Mouse (Mus musculus) lung, postnatal 14 days (tissue): ENCODE results near the gene Smad6.

Experiments
- DNase-seq: peaks from one replicate; pipeline ENCODE4 v3.0.0; 2021

Smad6 gene

GRCm38 (mm10) chr9:63982937-63983632, 38.8 kb downstream of the Smad6 start:
- DNase-seq, result no peak

GRCm38 (mm10) chr9:63981912-63982311, 39.9 kb downstream of the Smad6 start:
- no peak for DNase-seq

DNA sequence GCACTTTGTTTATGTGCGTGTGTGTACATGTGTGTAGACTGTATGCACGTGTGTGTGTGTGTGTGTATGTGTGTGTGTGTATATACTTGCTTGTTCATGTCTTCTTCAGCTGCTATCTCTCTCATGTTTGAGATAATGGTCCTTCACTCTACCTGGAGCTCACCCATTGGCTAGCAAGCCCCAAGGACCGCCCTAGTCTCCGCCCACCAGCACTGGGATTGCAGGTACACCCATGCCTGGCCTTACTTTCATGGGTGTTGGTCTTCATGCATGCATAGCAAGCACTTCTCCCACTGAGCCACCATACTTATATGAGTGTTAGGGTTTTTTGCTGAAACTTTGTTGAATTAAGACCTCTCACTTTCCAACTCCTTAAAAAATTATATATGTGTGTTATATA, 40.5 kb downstream of the Smad6 start:
- DNase-seq, result no peak

GRCm38 (mm10) chr9:63980179-63981086, 41.4 kb downstream of the Smad6 start:
- no peak for DNase-seq

- DNase-seq, result no peak
Observed at GRCm38 (mm10) chr9:63979275-63979674, 42.6 kb downstream of the Smad6 start.

GRCm38 (mm10) chr9:63978682-63979081, 43.2 kb downstream of the Smad6 start:
- no peak for DNase-seq

GRCm38 (mm10) chr9:63975996-63976395, 45.9 kb downstream of the Smad6 start:
- DNase-seq, result no peak

GRCm38 (mm10) chr9:63974258-63975023, 47.4 kb downstream of the Smad6 start:
- DNase-seq, result no peak

DNA sequence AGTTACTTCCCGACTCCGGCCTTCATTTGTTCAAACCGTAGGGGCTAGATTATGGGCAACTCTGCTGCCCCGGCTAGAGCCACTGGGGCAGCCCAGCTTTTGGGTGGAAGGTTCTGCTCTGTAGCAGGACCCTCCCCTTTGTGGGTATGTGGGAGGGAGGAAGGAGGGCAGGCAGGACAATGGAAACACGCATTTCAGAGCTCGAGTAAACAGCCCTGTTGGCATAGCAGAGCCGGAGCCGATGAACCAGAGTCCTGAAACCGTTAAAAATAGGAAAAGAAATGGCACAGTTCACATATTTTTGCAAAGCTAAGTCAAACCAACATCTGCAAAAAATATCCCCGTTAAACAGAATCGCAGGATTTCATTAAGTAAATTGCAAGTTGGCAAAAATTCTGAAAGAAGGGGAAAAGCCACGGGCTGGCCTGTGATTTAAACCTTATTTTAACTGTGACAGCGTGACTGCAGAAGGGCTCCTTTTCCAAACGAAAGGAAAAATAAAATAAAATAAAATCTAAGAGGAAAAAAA, 48.1 kb downstream of the Smad6 start:
- DNase-seq, result no peak

- DNase-seq, result no peak
Observed at GRCm38 (mm10) chr9:63972576-63973290, 49.1 kb downstream of the Smad6 start.

- DNase-seq, result no peak
Observed at GRCm38 (mm10) chr9:63971557-63971956, 50.3 kb downstream of the Smad6 start.

DNA sequence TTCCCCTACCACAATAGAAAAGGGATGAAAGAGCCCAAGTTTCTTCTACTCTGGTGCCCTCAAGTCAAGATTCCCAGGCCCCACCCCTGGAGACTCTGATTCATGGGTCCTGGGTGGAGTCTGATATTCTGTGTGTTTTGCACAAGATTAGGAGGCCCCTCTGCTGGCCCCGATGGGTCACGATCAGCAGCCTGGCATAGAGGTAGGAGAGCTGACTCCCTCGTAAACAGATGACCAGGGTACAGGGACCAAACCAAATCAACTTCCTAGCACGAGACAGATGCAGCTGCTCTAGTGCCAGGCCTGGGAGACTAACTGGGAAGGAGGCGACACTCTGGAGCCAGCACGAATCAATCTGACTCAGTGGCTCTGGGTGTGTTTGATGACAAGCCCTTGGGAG, 51.0 kb downstream of the Smad6 start:
- DNase-seq, result no peak

DNA sequence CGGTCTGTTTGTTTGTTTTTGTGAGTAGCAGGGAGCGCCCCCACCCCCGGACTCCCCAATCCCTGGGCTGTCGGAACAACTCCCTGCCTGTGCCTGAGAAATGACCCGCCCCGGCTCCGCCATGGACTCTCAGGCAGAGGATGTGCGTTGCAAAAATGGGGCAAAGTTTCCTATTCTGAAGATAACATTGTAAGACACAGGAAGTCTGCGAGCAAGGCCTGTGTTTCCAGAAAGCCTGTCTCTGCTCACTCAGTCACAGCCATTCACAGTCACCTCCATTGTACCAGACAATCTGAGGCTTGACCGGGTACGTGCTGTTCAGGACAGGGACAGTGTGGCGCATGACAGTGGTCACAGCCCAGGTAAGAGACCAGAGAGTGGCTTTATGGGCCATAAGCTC, 51.5 kb downstream of the Smad6 start:
- peak; percentile 57 for DNase-seq

DNA sequence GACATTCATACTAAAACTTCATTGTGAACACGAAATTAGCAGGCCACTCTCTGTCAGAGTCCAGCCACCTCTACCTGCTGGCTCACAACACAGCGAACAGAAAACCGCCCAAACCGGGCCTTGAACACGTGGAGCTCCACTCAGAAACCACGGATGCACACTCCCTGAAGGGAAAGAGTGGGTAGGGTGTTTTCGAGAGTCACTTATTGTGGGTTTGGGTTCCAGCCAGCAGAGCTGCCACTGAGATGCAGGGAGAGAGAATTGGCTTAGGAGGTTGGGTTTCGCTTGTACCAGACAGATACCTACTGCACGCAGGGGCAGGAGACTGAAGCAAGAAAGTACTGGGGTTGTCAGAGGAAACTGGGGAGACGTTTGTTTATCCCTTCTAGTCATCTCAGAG, 52.4 kb downstream of the Smad6 start:
- DNase-seq, result no peak

GRCm38 (mm10) chr9:63968592-63968991, 53.3 kb downstream of the Smad6 start:
- DNase-seq, result peak; percentile 97

DNA sequence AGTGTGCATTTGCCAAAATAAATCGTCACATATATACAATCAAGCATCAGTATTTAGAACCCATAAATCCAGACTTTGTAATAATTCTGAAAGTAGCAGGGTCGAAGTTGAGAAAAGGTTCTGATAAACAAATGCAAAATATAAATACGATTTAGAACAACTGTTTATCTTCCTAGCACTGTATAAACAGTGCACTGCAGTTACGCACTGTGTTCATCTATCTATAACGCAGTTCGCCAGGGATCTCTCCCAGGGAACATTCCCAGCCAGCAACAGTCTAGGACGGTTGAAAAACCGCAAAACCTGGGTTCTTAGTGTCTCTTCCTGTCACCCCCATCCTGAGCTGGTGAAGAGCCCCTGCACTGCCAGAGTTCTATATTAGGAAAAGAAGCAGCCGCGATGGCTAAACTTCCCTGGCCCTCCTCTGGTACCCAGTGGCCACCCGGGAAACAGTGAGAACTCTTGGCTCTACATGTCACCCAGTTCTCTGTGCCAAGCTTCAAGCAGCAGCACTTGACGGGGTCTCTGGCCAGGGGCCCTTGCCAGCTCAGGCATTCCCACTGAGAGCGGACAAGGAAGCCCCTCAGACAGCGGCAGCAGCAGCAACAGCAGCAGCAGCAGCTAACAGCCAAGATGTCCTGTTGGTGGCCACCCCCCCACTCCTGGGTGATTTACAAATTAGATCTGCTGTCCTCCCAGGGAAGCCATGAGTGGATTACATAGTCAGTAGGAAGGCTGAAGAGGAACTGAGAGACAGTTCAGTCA, 54.3 kb downstream of the Smad6 start:
- no peak for DNase-seq

- no peak for DNase-seq
Observed at GRCm38 (mm10) chr9:63965579-63965981, 56.3 kb downstream of the Smad6 start.

GRCm38 (mm10) chr9:63961881-63962280, 60.0 kb downstream of the Smad6 start:
- DNase-seq, result no peak

DNA sequence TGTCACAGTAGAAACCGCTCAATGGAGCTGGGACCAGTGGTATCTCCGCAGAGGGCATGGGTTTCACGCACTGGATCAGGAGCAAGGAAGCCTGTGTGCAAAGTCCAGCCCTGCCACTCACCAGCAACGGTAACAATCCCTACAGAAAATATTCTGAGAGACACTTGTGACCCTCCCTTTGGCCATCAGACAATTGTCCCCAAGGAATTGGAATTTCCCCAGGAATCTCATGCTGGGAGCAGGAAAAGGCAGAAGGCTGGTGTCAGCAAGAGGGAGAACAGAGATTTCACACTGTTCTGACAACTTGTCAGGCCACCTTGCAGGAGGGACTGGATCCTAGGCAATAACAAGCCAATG, 61.1 kb downstream of the Smad6 start:
- DNase-seq, result no peak

DNA sequence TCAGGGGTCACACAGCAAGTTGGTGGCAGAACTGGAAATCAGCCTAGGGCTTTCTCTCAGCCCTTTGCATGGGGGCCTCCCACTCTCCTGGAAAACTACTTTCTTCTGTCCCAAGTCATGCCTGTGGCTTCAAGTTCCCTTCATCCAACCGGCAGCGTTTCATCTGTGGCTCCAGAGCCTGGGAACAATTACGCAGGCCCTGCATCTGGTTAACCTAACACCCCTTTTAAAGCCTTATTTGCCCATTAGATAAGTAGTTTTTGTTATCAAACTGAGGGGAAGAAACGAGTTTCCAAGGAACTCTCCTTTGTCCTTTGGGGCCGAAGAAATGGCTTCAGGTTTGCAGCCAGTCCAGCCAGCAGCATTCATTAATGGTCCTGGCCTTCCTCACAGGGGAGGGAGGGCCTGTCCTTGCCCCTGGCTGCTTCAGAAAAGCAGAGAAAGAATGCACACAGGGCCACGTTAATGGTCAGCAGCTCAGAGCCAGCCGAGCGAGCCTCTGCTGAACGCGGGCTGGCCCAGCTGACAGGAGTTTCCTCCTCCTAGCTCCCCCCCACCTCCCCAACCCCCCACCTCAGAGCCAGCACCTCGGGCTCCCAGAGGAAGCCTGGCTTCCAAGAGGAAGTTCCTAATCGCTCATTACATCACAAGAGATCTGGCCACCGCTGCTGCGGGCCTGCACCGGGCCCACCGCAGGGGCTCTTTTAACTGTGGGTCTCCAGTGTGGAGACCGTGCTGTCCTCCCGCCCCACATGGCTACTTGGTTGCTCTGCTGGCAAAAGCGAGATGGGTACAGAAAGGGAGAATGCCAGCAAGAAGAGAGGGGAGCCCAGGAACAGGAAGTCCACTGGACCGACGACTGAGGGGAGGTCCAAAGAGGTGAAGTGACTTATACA, 61.7 kb downstream of the Smad6 start:
- no peak for DNase-seq
